Mouse (Mus musculus): Measurements from ENCODE around the gene Traip.

The Traip gene

GRCm38 (mm10) chr9:107949922-107950235 is at the start of gene Traip:
TSS of gene Traip (plus strand) at chr9:107950136.
- no peak for DNase-seq

GRCm38 (mm10) chr9:107900840-107901626 is 48.9 kb upstream of the Traip start:
- DNase-seq = peak; percentile 96

GRCm38 (mm10) chr9:107901627-107901914 is 48.4 kb upstream of the Traip start:
- no peak for DNase-seq

- DNase-seq = peak; percentile 91 to 94
Observed at GRCm38 (mm10) chr9:107904726-107905125, 45.2 kb upstream of the Traip start.

GRCm38 (mm10) chr9:107906252-107906966 is 43.5 kb upstream of the Traip start, which contains the start of gene Mst1r:
TSS of gene Mst1r (plus strand) at chr9:107906873.
- no peak for DNase-seq

GRCm38 (mm10) chr9:107906967-107907800 is 42.8 kb upstream of the Traip start:
- DNase-seq = no peak

GRCm38 (mm10) chr9:107907801-107908120 is 42.2 kb upstream of the Traip start:
- DNase-seq = no peak

- no peak for DNase-seq
Observed at GRCm38 (mm10) chr9:107908410-107909158, 41.4 kb upstream of the Traip start.

- no peak for DNase-seq
Observed at GRCm38 (mm10) chr9:107910025-107910769, 39.7 kb upstream of the Traip start.

GRCm38 (mm10) chr9:107914764-107915420 is 35.0 kb upstream of the Traip start:
- DNase-seq = no peak

- DNase-seq = no peak
Observed at GRCm38 (mm10) chr9:107917895-107918608, 31.9 kb upstream of the Traip start.

- DNase-seq = no peak
Observed at GRCm38 (mm10) chr9:107918884-107919283, 31.1 kb upstream of the Traip start.

- DNase-seq = no peak
Observed at GRCm38 (mm10) chr9:107919441-107919840, 30.5 kb upstream of the Traip start.

- peak; percentile 19 to 52 for DNase-seq
Observed at GRCm38 (mm10) chr9:107923021-107923420, 26.9 kb upstream of the Traip start.

GRCm38 (mm10) chr9:107923956-107924355 is 26.0 kb upstream of the Traip start:
- no peak for DNase-seq

GRCm38 (mm10) chr9:107925251-107925650 is 24.7 kb upstream of the Traip start:
- DNase-seq = no peak

- no peak for DNase-seq
Observed at GRCm38 (mm10) chr9:107926920-107927420, 23.0 kb upstream of the Traip start.

GRCm38 (mm10) chr9:107927749-107928148 is 22.2 kb upstream of the Traip start:
- no peak for DNase-seq

GRCm38 (mm10) chr9:107928169-107928568 is 21.8 kb upstream of the Traip start, which contains the start of gene Actl11:
TSS of gene Actl11 (plus strand) at chr9:107928469.
- no peak for DNase-seq

GRCm38 (mm10) chr9:107932221-107932620 is 17.7 kb upstream of the Traip start:
- DNase-seq = no peak

GRCm38 (mm10) chr9:107934146-107934545 is 15.8 kb upstream of the Traip start:
- DNase-seq = peak; percentile 25 to 29
